Mouse (Mus musculus) gastrocnemius, adult 18-20 months (tissue): Measurements from ENCODE around the gene Med24. TPM values are rescaled to one million over a fixed set of nuclear protein-coding genes. Genes with fewer than 3 reads are reported as not detected.

Experiments
- total RNA-seq, 2 experiments: library from RNA; stranded (reverse); gene quantifications; 2 replicates each; pipeline ENCODE4 v1.2.3; 2021

The Med24 gene
- total RNA-seq, 2 experiments from 2014 or later: 48.1 to 53.3 TPM

Other genes with a start within 250 kb of the Med24 start
- under 1 TPM in 1 of 2 experiments, not detected in 1; 0.14 TPM for gene Ikzf3, start 183.4 kb downstream of the Med24 start, total RNA-seq
- gene Zpbp2, start 178.3 kb downstream of the Med24 start, total RNA-seq: not detected
- 10 to 100 TPM; 25.1 to 26.3 TPM for gene Ormdl3, start 142.1 kb downstream of the Med24 start, total RNA-seq
- gene Lrrc3c, start 131.1 kb downstream of the Med24 start, total RNA-seq: not detected
- 1 to 10 TPM; 4.1 to 6.6 TPM for gene Gm12355, start 103.8 kb downstream of the Med24 start, total RNA-seq
- gene Gsdma3, start 103.1 kb downstream of the Med24 start, total RNA-seq: 10 to 100 TPM in 1 of 2 experiments, 1 to 10 TPM in 1; 8.8 to 12.5 TPM
- 1 to 10 TPM in 1 of 2 experiments, under 1 TPM in 1; 0.73 to 1.1 TPM for gene Gsdma2, start 82.7 kb downstream of the Med24 start, total RNA-seq
- gene Gsdma, start 65.1 kb downstream of the Med24 start, total RNA-seq: under 1 TPM; 0.83 to 0.89 TPM
- 100 to 1,000 TPM; 105 to 106 TPM for gene Psmd3, start 46.9 kb downstream of the Med24 start, total RNA-seq
- not detected for gene Csf3, start 28.2 kb downstream of the Med24 start, total RNA-seq
- gene Thra, start 11.2 kb upstream of the Med24 start, total RNA-seq: 10 to 100 TPM; 78.3 to 85.2 TPM
- 100 to 1,000 TPM in 1 of 2 experiments, 10 to 100 TPM in 1; 74.0 to 126 TPM for gene Nr1d1, start 45.9 kb upstream of the Med24 start, total RNA-seq
- 10 to 100 TPM; 50.5 to 56.4 TPM for gene Msl1, start 66.1 kb upstream of the Med24 start, total RNA-seq
- gene Casc3, start 75.5 kb upstream of the Med24 start, total RNA-seq: 10 to 100 TPM; 14.0 to 15.6 TPM
- gene Rapgefl1, start 107.3 kb upstream of the Med24 start, total RNA-seq: under 1 TPM; 0.09 to 0.14 TPM
- 1 to 10 TPM; 5.5 to 5.7 TPM for gene Wipf2, start 134.2 kb upstream of the Med24 start, total RNA-seq
- gene Cdc6, start 178.4 kb upstream of the Med24 start, total RNA-seq: under 1 TPM; 0.09 to 0.26 TPM
- gene Rara, start 198.4 kb upstream of the Med24 start, total RNA-seq: 10 to 100 TPM; 12.9 to 13.2 TPM